Mouse (Mus musculus): ENCODE data around the gene Gm11037. TPM values are rescaled to one million over a fixed set of nuclear protein-coding genes. Genes with fewer than 3 reads are reported as not detected.

Gene Gm11037
- total and polyA plus RNA-seq, 2 experiments from 2014 or later: not detected

DNA sequence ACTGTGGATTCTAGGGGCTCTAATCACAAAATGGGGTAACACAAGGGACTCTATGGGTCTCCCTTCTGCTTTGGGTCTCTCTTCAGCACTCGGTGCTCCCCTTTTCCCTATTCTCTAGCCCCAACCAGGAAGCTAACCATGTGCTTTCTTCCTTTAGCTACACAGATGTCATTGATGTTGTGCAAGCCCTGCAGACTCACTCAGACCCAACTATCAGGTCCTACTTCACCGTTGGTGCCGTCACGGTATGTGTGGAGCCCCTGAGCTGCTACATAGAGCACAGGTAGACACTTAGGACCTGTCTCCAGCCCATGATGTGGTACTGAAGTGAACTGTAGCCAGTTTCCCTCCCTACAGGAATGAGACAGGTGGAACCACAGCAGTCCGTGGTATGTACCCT, 27.3 kb upstream of the Gm11037 start:
- 86% methylated on average over 5 of the region's 5 CpGs for WGBS
- Histone ChIP-seq H3K9ac (replicated peaks; ENCODE audit: low read length, poor library complexity, severe bottlenecking) (no peak overlapping the region), H3K4me2 (ENCODE audit: low read depth, low read length, poor library complexity, severe bottlenecking) (no peak overlapping the region), H3K4me3 (ENCODE audit: low read depth, low read length) (no peak overlapping the region), H3K27ac (ENCODE audit: low read depth, low read length) (no peak overlapping the region), H3K9me3 (ENCODE audit: low read length) (no peaks in the 10 kb centered on the region), H3K27me3 (ENCODE audit: insufficient read depth, low read length) (no peaks in the 10 kb centered on the region), H3K4me1 (ENCODE audit: insufficient read depth, low read length) (no peaks in the 10 kb centered on the region), H3K36me3 (ENCODE audit: insufficient read depth, low read length) (no peaks in the 10 kb centered on the region)
- no peak for ATAC-seq (ENCODE audit: low FRiP score)
- DNase-seq (ENCODE audit: low spot score): no peak
- TF ChIP-seq CTCF (IDR thresholded peaks at IDR 0.05): no peak

DNA sequence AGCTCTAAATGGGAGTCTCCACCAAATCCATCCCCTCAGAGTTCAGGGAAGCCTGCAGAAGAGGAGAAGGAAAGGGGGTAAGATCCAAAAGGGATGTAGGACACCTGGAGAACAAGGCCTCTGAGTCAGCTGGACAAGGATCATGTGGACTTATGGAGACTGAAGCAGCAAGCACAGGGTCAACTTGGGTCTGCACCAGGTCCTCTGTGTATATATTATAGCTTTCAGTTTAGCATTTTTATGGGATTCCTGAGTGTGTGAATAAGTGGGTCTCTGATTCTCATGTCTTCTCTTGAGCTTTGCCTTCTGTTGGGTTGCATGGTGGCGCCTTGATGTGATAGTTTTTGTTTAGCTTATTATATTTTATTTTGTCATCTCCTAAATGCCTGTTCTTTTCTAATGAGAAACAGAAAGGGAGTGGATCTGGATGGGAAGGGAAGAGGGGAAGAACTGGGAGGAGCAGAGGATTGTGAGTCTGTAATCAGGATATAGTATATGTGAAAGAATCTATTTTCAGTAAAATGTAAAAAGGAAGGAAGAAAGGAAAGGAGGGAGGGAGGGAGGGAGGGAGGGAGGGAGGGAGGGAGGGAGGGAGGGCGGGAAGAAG, 14.2 kb upstream of the Gm11037 start:
- TF ChIP-seq CTCF (IDR thresholded peaks at IDR 0.05): no peak
- no peaks in the 10 kb centered on the region for H3K9me3 ChIP-seq (ENCODE audit: low read length)
- 89% methylated on average over 2 of the region's 2 CpGs for WGBS
- ATAC-seq (ENCODE audit: low FRiP score) (no peak), DNase-seq (ENCODE audit: low spot score) (no peak)
- no peak overlapping the region for H3K4me2 ChIP-seq (ENCODE audit: low read depth, low read length, poor library complexity, severe bottlenecking)
- H3K4me1 ChIP-seq (ENCODE audit: insufficient read depth, low read length): no peaks in the 10 kb centered on the region
- H3K27ac ChIP-seq (ENCODE audit: low read depth, low read length): no peak overlapping the region
- no peaks in the 10 kb centered on the region for H3K27me3 ChIP-seq (ENCODE audit: insufficient read depth, low read length)
- H3K4me3 ChIP-seq (ENCODE audit: low read depth, low read length): no peak overlapping the region
- no peaks in the 10 kb centered on the region for H3K36me3 ChIP-seq (ENCODE audit: insufficient read depth, low read length)
- no peak overlapping the region for H3K9ac ChIP-seq (replicated peaks; ENCODE audit: low read length, poor library complexity, severe bottlenecking)

DNA sequence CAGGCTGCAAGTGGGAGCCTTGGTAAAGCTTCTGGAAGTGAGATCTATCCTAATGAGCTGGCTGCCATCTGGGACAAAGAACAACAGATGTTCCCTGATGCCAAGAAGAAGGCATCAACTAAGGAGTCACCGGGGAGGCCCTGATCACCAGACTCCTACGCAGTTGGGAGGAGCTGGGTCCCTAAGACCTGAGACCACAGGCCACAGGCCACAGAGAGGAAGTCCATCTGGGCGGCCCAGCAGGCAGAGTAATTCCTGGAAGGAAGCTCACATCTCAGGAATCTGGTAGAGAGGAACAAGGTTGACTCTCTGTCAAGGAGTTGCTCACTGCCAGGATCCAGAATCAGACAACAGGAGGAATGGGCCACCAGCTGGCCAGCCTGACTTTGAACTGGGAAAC, 9.1 kb upstream of the Gm11037 start:
- 76% methylated on average over 3 of the region's 3 CpGs for WGBS
- Histone ChIP-seq H3K4me2 (ENCODE audit: low read depth, low read length, poor library complexity, severe bottlenecking) (no peak overlapping the region), H3K9me3 (ENCODE audit: low read length) (no peaks in the 10 kb centered on the region), H3K27me3 (ENCODE audit: insufficient read depth, low read length) (no peaks in the 10 kb centered on the region), H3K4me3 (ENCODE audit: low read depth, low read length) (no peak overlapping the region), H3K4me1 (ENCODE audit: insufficient read depth, low read length) (0 out of 2 replicates have a peak, but pooled peaks cover 8% of the 10 kb centered on the region), H3K9ac (replicated peaks; ENCODE audit: low read length, poor library complexity, severe bottlenecking) (no peak overlapping the region), H3K36me3 (ENCODE audit: insufficient read depth, low read length) (no peaks in the 10 kb centered on the region), H3K27ac (ENCODE audit: low read depth, low read length) (no peak overlapping the region)
- ATAC-seq (ENCODE audit: low FRiP score) (no peak), DNase-seq (ENCODE audit: low spot score) (no peak)
- TF ChIP-seq CTCF (IDR thresholded peaks at IDR 0.05): no peak

DNA sequence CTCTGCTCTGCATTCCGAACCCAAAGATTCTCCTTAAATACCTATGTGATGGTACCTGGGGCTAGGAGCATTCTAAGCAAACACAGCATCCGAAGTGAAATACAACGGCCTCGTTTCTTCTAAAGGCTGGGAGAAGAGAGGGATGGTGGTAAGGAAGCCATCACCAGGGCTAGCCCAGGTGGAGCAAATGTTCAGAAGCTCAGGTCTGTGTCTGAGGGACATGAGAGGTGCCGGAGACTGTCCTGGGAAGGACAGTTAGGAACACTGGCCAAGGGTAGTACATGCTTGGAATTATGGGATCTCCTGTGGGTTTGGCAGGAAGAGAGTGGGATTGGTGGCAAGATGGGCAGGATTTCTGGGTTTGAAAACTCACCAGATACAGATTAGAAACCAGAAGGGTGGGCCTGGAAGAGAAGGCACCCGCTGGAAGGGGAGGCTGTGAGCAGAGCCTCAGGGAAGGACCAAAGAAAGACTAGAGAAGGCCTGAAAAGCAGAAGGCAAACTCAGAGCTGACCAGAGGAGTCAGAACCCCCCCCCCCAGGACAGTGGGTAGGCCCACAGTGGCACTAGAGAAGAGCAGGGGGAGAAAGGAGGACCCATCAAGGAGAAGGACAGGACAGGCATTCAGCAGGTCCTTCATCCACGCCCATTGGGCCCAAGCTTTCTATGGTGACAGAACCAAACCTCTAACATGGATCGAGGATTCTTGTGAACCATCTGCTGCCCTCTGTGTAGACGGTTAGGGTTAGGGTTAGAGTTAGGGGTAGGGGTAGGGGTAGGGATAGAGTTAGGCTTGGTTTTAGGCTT, 7.9 kb upstream of the Gm11037 start:
- TF ChIP-seq CTCF (IDR thresholded peaks at IDR 0.05): no peak
- Histone ChIP-seq H3K4me1 (ENCODE audit: insufficient read depth, low read length) (0 out of 2 replicates have a peak, but pooled peaks cover 8% of the 10 kb centered on the region), H3K4me2 (ENCODE audit: low read depth, low read length, poor library complexity, severe bottlenecking) (no peak overlapping the region), H3K9ac (replicated peaks; ENCODE audit: low read length, poor library complexity, severe bottlenecking) (no peak overlapping the region), H3K9me3 (ENCODE audit: low read length) (no peaks in the 10 kb centered on the region), H3K4me3 (ENCODE audit: low read depth, low read length) (no peak overlapping the region), H3K27me3 (ENCODE audit: insufficient read depth, low read length) (no peaks in the 10 kb centered on the region), H3K27ac (ENCODE audit: low read depth, low read length) (no peak overlapping the region), H3K36me3 (ENCODE audit: insufficient read depth, low read length) (no peaks in the 10 kb centered on the region)
- ATAC-seq (ENCODE audit: low FRiP score) (no peak), DNase-seq (ENCODE audit: low spot score) (no peak)
- WGBS: 89% methylated on average over 9 of the region's 9 CpGs

DNA sequence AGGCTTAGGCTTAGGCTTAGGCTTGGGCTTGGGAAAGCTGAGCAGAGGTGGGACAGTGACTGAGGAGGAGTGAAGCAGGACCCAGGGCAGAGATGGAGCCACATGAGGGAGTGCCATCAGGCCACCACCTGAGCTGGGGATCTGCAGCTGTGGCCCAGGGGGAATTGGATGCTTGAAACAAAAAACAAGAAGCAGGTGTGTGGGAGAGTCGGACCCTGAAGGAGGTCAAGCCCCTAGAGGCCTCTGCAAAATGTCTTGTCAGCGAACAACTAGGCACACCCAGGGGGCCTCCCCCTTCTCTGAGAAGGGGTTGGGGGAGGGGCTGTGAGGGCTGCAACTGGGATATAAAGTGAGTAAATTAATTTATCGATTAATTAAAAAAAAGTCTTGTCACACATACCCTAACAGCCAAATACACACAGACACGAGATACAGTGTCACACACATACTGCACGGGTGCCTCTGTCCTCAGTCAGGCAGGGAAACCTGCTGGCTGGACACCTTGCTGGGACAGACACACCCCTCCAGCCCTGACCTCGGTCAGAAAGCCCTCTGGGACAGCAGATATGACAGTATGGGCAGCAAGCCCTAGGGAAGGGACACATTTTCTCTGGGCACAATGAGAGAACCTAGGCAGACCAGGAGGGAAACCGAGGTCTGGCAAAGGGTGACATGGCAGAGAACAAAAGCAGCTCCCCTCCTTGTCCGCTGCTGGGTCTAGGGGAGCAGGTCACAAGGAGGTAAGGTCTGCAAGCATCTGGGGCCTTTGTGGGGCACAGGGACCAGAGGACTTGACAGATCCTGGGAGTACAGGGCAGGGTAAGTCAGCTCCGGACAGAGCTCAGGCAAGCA, 7.1 kb upstream of the Gm11037 start:
- Histone ChIP-seq H3K27ac (ENCODE audit: low read depth, low read length) (no peak overlapping the region), H3K4me1 (ENCODE audit: insufficient read depth, low read length) (0 out of 2 replicates have a peak, but pooled peaks cover 8% of the 10 kb centered on the region), H3K4me2 (ENCODE audit: low read depth, low read length, poor library complexity, severe bottlenecking) (no peak overlapping the region), H3K9me3 (ENCODE audit: low read length) (no peaks in the 10 kb centered on the region), H3K27me3 (ENCODE audit: insufficient read depth, low read length) (no peaks in the 10 kb centered on the region), H3K36me3 (ENCODE audit: insufficient read depth, low read length) (no peaks in the 10 kb centered on the region), H3K9ac (replicated peaks; ENCODE audit: low read length, poor library complexity, severe bottlenecking) (no peak overlapping the region), H3K4me3 (ENCODE audit: low read depth, low read length) (no peak overlapping the region)
- DNase-seq (ENCODE audit: low spot score) (no peak), ATAC-seq (ENCODE audit: low FRiP score) (peak; percentile 20; the same call in 1 of the 2 replicates)
- TF ChIP-seq CTCF (IDR thresholded peaks at IDR 0.05): no peak
- 52% methylated on average over 9 of the region's 9 CpGs for WGBS

All from midbrain, postnatal 0 days (tissue).